Mouse (Mus musculus) liver, embryonic 14.5 days (tissue): ENCODE data around the gene Ppp1ca.

Experiments
- CTCF ChIP-seq: IDR thresholded peaks from 2 replicates; pipeline ENCODE4 v1.5.1; 2016; ENCODE audit warnings: antibody characterized with exemption, low read depth, control low read depth
- EP300 ChIP-seq: IDR thresholded peaks from 2 replicates; pipeline ENCODE4 v1.6.1; 2016; ENCODE audit warnings: antibody characterized with exemption, low read depth

GRCm38 (mm10) chr19:4169810-4170209 lies 22.1 kb upstream of the Ppp1ca start:
- TF ChIP-seq CTCF (no peak), EP300 (no peak)
